Mouse (Mus musculus) heart, embryonic 10.5 days (tissue): ENCODE results near the gene Kcnh6. TPM values are rescaled to one million over a fixed set of nuclear protein-coding genes. Genes with fewer than 3 reads are reported as not detected.

Source experiments
- DNase-seq: peaks from one replicate; pipeline ENCODE4 v3.0.0-alpha.2; 2017; ENCODE audit warnings: low spot score
- H3K27ac ChIP-seq: fragments of 300-500 bp; sonication (generic); 2 replicates; pipeline ENCODE4 v1.5.1; 2016; ENCODE audit warnings: mild to moderate bottlenecking
- H3K27me3 ChIP-seq: fragments of 300-500 bp; sonication (generic); 2 replicates; pipeline ENCODE4 v1.6.1; 2016; ENCODE audit warnings: mild to moderate bottlenecking; ENCODE audit not compliant: poor library complexity, insufficient read depth, severe bottlenecking
- H3K36me3 ChIP-seq: fragments of 300-500 bp; sonication (generic); 2 replicates; pipeline ENCODE4 v1.6.1; 2016; ENCODE audit warnings: mild to moderate bottlenecking, moderate library complexity
- H3K4me1 ChIP-seq: fragments of 300-500 bp; sonication (generic); 2 replicates; pipeline ENCODE4 v1.6.1; 2016; ENCODE audit warnings: mild to moderate bottlenecking
- H3K4me3 ChIP-seq: fragments of 300-500 bp; sonication (generic); 2 replicates; pipeline ENCODE4 v1.5.1; 2016; ENCODE audit warnings: mild to moderate bottlenecking, moderate library complexity
- H3K9me3 ChIP-seq: fragments of 300-500 bp; sonication (generic); 2 replicates; pipeline ENCODE4 v1.6.1; 2016; ENCODE audit warnings: mild to moderate bottlenecking, moderate library complexity
- WGBS: fragments of 180-500 bp; shearing (Covaris S2); methylation state at CpG from one replicate; pipeline ENCODE4 v1.1.7; 2016; 5-methylcytosine and 5-hydroxymethylcytosine counted together
- polyA plus RNA-seq: library from polyadenylated mRNA; unstranded; fragments of >200 nt; fragmentation: Nextera tagmentation; extraction: Ambion mirVana; gene quantifications from 2 replicates; pipeline ENCODE4 v1.2.1, GENCODE M21; 2016

Kcnh6 gene
- polyA plus RNA-seq, 1 experiment from 2014 or later, result 0.72 TPM

- WGBS, result 70% methylated on average over 4 of the region's 4 CpGs
- Histone ChIP-seq H3K9me3 (no peaks in the 10 kb centered on the region), H3K27ac (no peak overlapping the region), H3K36me3 (no peaks in the 10 kb centered on the region), H3K4me3 (no peak overlapping the region), H3K27me3 (peaks cover 10% of the 10 kb centered on the region), H3K4me1 (no peaks in the 10 kb centered on the region)
- no peak for DNase-seq
Observed at GRCm38 (mm10) chr11:105984452-105984851, 23.5 kb upstream of the Kcnh6 start.

GRCm38 (mm10) chr11:105987446-105987845 is 20.5 kb upstream of the Kcnh6 start:
- H3K27ac ChIP-seq, result no peak overlapping the region
- WGBS, result 54% methylated on average over 6 of the region's 6 CpGs
- H3K4me3 ChIP-seq, result no peak overlapping the region
- H3K9me3 ChIP-seq, result no peaks in the 10 kb centered on the region
- no peak for DNase-seq
- no peaks in the 10 kb centered on the region for H3K36me3 ChIP-seq
- H3K27me3 ChIP-seq, result no peaks in the 10 kb centered on the region; the same call in 1 of the 2 replicates
- no peaks in the 10 kb centered on the region for H3K4me1 ChIP-seq

GRCm38 (mm10) chr11:105989446-105989845 is 18.5 kb upstream of the Kcnh6 start:
- 76% methylated on average over 6 of the region's 6 CpGs for whole genome bisulfite sequencing

GRCm38 (mm10) chr11:105990231-105990630 is 17.7 kb upstream of the Kcnh6 start:
- Histone ChIP-seq H3K36me3 (no peaks in the 10 kb centered on the region), H3K27me3 (no peaks in the 10 kb centered on the region; the same call in 1 of the 2 replicates), H3K27ac (no peak overlapping the region), H3K4me3 (no peak overlapping the region), H3K9me3 (no peaks in the 10 kb centered on the region), H3K4me1 (no peaks in the 10 kb centered on the region)
- 66% methylated on average over 2 of the region's 2 CpGs for WGBS
- no peak for DNase-seq

More at GRCm38 (mm10) chr11:105989446-105989845, 18.5 kb upstream of the Kcnh6 start:
- Histone ChIP-seq H3K4me1 (no peaks in the 10 kb centered on the region), H3K27ac (no peak overlapping the region), H3K27me3 (no peaks in the 10 kb centered on the region; the same call in 1 of the 2 replicates), H3K36me3 (no peaks in the 10 kb centered on the region), H3K9me3 (no peaks in the 10 kb centered on the region), H3K4me3 (no peak overlapping the region)
- no peak for DNase-seq

- H3K27ac ChIP-seq, result no peak within 1 kb of the TSS
- H3K4me1 ChIP-seq, result no peaks in the 10 kb centered on the region
- H3K36me3 ChIP-seq, result no peaks in the 10 kb centered on the region
- H3K27me3 ChIP-seq, result no peaks in the 10 kb centered on the region
- 92% methylated on average over 3 of the region's 3 CpGs for WGBS
- H3K9me3 ChIP-seq, result no peaks in the 10 kb centered on the region
- no peak within 1 kb of the TSS for H3K4me3 ChIP-seq
- DNase-seq, result no peak
Observed at GRCm38 (mm10) chr11:105994375-105994774, 13.5 kb upstream of the Kcnh6 start, which contains the start of gene Ace3. Gene Ace3, plus strand, starts transcription at chr11:105994675.

GRCm38 (mm10) chr11:106000062-106000461 is 7.9 kb upstream of the Kcnh6 start:
- H3K27ac ChIP-seq, result no peak overlapping the region
- H3K36me3 ChIP-seq, result no peaks in the 10 kb centered on the region
- H3K4me1 ChIP-seq, result no peaks in the 10 kb centered on the region
- no peaks in the 10 kb centered on the region for H3K27me3 ChIP-seq
- no peaks in the 10 kb centered on the region for H3K9me3 ChIP-seq
- 89% methylated on average over 6 of the region's 6 CpGs for WGBS
- no peak overlapping the region for H3K4me3 ChIP-seq
- no peak for DNase-seq

GRCm38 (mm10) chr11:106001718-106002117 is 6.2 kb upstream of the Kcnh6 start:
- Histone ChIP-seq H3K27ac (no peak overlapping the region), H3K4me1 (no peaks in the 10 kb centered on the region), H3K9me3 (no peaks in the 10 kb centered on the region), H3K36me3 (no peaks in the 10 kb centered on the region), H3K27me3 (no peaks in the 10 kb centered on the region), H3K4me3 (no peak overlapping the region)
- no peak for DNase-seq
- WGBS, result 48% methylated on average over 4 of the region's 4 CpGs

GRCm38 (mm10) chr11:106004576-106004975 is 3.3 kb upstream of the Kcnh6 start:
- no peaks in the 10 kb centered on the region for H3K36me3 ChIP-seq
- no peaks in the 10 kb centered on the region for H3K9me3 ChIP-seq
- no peak overlapping the region for H3K27ac ChIP-seq
- peaks cover 19% of the 10 kb centered on the region for H3K27me3 ChIP-seq
- DNase-seq, result no peak
- H3K4me1 ChIP-seq, result peaks cover 5% of the 10 kb centered on the region; the same call in 1 of the 2 replicates
- 79% methylated on average over 1 of the region's 1 CpGs for WGBS
- H3K4me3 ChIP-seq, result no peak overlapping the region

DNA sequence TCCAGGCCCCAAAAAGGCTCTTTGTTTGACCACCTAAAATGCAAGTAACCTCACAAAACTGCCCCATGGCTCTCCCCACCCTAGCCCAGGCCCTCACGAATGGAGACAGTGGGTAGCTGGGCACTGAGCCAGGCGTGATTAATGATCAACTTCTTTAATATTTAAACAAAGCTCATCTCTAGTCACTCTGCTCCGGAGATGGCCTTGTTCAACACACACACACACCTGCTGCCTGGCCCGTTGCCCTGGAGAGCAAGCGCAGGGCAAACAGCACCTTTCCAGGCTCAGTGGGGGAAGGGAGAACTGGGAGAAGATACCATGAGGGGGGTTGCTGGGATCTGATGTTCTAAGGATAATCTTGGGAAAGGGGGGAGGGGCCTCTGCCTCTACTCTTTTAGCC is 2.0 kb upstream of the Kcnh6 start:
- Histone ChIP-seq H3K4me1 (peaks cover 5% of the 10 kb centered on the region; the same call in 1 of the 2 replicates), H3K9me3 (no peaks in the 10 kb centered on the region), H3K4me3 (no peak overlapping the region), H3K27me3 (peaks cover 33% of the 10 kb centered on the region), H3K36me3 (no peaks in the 10 kb centered on the region), H3K27ac (no peak overlapping the region)
- WGBS, result 45% methylated on average over 5 of the region's 5 CpGs
- DNase-seq, result no peak

DNA sequence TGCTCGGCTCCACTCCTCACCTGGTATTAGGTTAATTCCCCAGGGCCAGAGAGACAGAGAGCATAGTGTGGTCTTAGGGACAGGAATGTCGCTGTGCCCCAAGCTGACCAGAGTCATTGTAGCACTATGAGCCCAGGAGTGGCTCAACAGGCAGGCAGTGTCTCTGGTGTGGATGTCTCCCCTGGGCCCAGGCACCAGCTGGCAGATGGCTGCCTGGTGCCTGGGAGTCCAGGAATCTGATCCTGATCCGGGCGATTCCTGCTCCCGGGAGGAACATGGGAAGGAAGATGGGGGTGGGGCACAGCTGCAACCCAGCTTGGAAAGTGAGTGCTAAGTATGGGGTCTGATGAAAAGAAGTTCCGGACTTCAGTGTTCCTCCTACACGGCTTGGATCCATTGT is 4.8 kb downstream of the Kcnh6 start:
- WGBS, result 47% methylated on average over 7 of the region's 7 CpGs
- H3K27me3 ChIP-seq, result peaks cover 71% of the 10 kb centered on the region
- no peaks in the 10 kb centered on the region for H3K36me3 ChIP-seq
- no peak overlapping the region for H3K27ac ChIP-seq
- H3K4me1 ChIP-seq, result peaks cover 21% of the 10 kb centered on the region
- no peak overlapping the region for H3K4me3 ChIP-seq
- H3K9me3 ChIP-seq, result no peaks in the 10 kb centered on the region
- no peak for DNase-seq

GRCm38 (mm10) chr11:106013556-106014225 is 5.8 kb downstream of the Kcnh6 start:
- WGBS, result 52% methylated on average over 11 of the region's 11 CpGs
- Histone ChIP-seq H3K27me3 (peaks cover 67% of the 10 kb centered on the region), H3K36me3 (no peaks in the 10 kb centered on the region), H3K4me1 (peaks cover 17% of the 10 kb centered on the region), H3K27ac (no peak overlapping the region), H3K9me3 (no peaks in the 10 kb centered on the region), H3K4me3 (no peak overlapping the region)
- no peak for DNase-seq

DNA sequence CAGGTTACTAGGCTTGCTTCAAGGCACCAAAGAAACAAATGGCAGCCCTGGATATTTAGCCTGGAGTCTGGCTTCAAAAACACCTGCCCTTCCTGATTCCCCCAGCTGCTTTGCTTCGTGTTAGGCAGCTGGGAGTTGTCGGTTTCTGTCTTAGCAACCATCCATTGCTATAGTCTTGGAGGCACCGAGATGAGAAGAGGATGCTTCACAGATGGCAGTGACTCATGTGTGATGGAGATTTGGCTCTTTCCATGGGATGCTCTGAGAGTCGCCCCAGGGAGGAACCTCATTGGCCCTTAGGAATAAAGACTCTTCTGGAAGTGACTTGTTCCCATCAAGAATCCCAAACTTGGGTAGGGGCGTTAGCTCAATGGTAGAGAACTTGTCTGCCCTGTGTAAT is 8.5 kb downstream of the Kcnh6 start:
- Histone ChIP-seq H3K27me3 (peaks cover 67% of the 10 kb centered on the region), H3K4me3 (no peak overlapping the region), H3K4me1 (peaks cover 37% of the 10 kb centered on the region), H3K27ac (no peak overlapping the region), H3K9me3 (no peaks in the 10 kb centered on the region), H3K36me3 (no peaks in the 10 kb centered on the region)
- DNase-seq, result no peak
- 70% methylated on average over 5 of the region's 5 CpGs for WGBS

DNA sequence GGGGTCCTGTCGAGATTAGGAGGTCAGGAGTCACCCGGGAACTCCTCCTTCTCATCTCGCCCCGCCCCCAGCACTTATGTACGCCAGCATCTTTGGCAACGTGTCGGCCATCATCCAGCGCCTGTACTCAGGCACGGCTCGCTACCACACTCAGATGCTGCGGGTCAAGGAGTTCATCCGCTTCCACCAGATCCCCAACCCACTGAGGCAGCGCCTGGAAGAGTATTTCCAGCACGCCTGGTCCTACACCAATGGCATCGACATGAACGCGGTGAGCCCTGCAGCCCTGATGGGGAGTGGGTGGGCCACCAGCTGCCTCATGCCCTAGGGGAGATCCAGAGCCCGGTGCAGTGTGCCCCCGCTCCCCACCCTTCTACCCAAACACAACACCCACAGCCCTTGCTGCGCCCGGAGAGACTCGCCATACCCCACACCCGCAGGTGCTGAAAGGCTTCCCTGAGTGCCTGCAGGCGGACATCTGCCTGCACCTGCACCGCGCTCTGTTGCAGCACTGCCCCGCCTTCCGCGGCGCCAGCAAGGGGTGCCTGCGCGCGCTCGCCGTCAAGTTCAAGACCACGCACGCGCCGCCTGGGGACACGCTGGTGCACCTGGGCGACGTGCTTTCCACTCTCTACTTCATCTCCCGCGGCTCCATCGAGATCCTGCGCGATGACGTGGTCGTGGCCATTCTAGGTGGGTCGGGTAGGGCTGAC is 12.3 kb downstream of the Kcnh6 start:
- Histone ChIP-seq H3K4me1 (peaks cover 20% of the 10 kb centered on the region), H3K36me3 (no peaks in the 10 kb centered on the region), H3K9me3 (no peaks in the 10 kb centered on the region), H3K27me3 (peaks cover 73% of the 10 kb centered on the region), H3K27ac (peak overlapping the region; percentile 36; the same call in 1 of the 2 replicates), H3K4me3 (peak overlapping the region; percentile 58)
- DNase-seq, result no peak
- under 1% methylated on average over 50 of the region's 50 CpGs for WGBS
